Mouse (Mus musculus) megakaryocyte, adult 5-6 weeks (primary cell): ENCODE data around the gene Adam10. TPM values are rescaled to one million over a fixed set of nuclear protein-coding genes. Genes with fewer than 3 reads are reported as not detected.

ENCODE experiments used
- total RNA-seq, 2 experiments: library from RNA; stranded (forward) in 1 of 2; stranded (reverse) in 1 of 2; fragments of 153-499, 151-499 nt in 1 of 2; fragments of 221-1000, 200-1000 nt in 1 of 2; gene quantifications; 2 replicates each; pipeline versions ENCODE4 v1.2.3 to v1.2.4; 2015 to 2017

The Adam10 gene
- total RNA-seq, 2 experiments from 2014 or later = 51.2 to 113 TPM

Other genes with a start within 250 kb of the Adam10 start
- gene Rnf111, start 175.3 kb upstream of the Adam10 start, total RNA-seq (2015) = 57.0 and 67.6 TPM in 2 replicates
- gene Rnf111, start 175.3 kb upstream of the Adam10 start, total RNA-seq (2017) = 36.8 and 47.0 TPM in 2 replicates
- 60.4 and 61.9 TPM in 2 replicates for gene Sltm, start 136.2 kb upstream of the Adam10 start, total RNA-seq (2015)
- gene Sltm, start 136.2 kb upstream of the Adam10 start, total RNA-seq (2017) = 69.7 and 73.8 TPM in 2 replicates
- 0.18 and 1.0 TPM in 2 replicates for gene Gm10642, start 22.7 kb upstream of the Adam10 start, total RNA-seq (2015)
- 0.85 and 0.99 TPM in 2 replicates for gene Gm10642, start 22.7 kb upstream of the Adam10 start, total RNA-seq (2017)
- 29.4 and 33.7 TPM in 2 replicates for gene Mindy2, start 21.8 kb upstream of the Adam10 start, total RNA-seq (2015)
- 28.0 and 38.9 TPM in 2 replicates for gene Mindy2, start 21.8 kb upstream of the Adam10 start, total RNA-seq (2017)